Mouse (Mus musculus) ES-E14 (cell line): ENCODE results near the gene AW549877.

Experiments used
- HCFC1 ChIP-seq: IDR thresholded peaks from 2 replicates; pipeline ENCODE4 v1.6.1; 2012; ENCODE audit warnings: low read length, inconsistent platforms, borderline replicate concordance; ENCODE audit not compliant: insufficient read depth
- ZNF384 ChIP-seq: IDR thresholded peaks from 2 replicates; pipeline ENCODE4 v1.6.1; 2012; ENCODE audit warnings: low read depth, low read length, inconsistent platforms

- TF ChIP-seq HCFC1 (no peak), ZNF384 (no peak)
Measured at GRCm38 (mm10) chr15:3984876-3985275, 10.7 kb downstream of the AW549877 start.
